Mouse (Mus musculus): ENCODE measurements around the gene Zfpl1. TPM values are rescaled to one million over a fixed set of nuclear protein-coding genes. Genes with fewer than 3 reads are reported as not detected.

Zfpl1 gene
- total and polyA plus RNA-seq, 2 experiments from 2014 or later: 36.1 to 55.5 TPM

DNA sequence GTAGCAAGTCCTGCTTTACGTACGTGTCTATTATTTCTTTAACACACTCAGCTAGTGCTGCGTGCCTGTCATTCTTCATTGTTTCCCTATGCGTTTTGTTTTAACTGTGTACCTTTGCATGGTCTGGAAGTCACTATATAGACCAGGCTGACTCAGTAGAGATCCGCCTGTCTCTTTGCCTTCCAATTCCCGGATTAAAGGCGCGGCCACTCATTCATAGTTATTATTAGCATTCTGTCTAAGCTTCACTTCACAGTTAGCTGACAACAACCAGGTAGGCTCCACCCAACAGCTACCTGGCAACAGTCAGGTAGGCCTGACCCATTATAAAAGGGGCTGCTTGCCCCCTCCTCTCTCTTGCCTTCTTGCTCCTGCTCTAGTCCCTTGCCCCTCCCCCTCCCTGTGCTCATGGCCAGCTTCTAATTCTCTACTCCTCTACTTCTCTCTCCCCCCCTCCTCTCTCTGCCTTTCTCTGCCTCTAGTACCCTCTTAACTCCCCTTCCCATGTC is 34.0 kb upstream of the Zfpl1 start:
- Histone ChIP-seq H3K9me3 (replicated peaks; ENCODE audit: control insufficient read depth, low read length) (no peaks in the 10 kb centered on the region), H3K4me2 (ENCODE audit: low read depth, low read length) (peak overlapping the region; percentile 98), H3K27me3 (ENCODE audit: control insufficient read depth, insufficient read depth, low read length) (no peaks in the 10 kb centered on the region), H3K36me3 (replicated peaks; ENCODE audit: control insufficient read depth, insufficient read depth, low read length) (peaks cover 24% of the 10 kb centered on the region), H3K27ac (ENCODE audit: low read depth) (peak overlapping the region; percentile 92), H3K9ac (replicated peaks; ENCODE audit: low read depth, low read length) (peak overlapping the region; percentile 79), H3K4me1 (ENCODE audit: control insufficient read depth, insufficient read depth) (peaks cover 11% of the 10 kb centered on the region), H3K4me3 (ENCODE audit: low read depth, low read length) (peak overlapping the region; percentile 64)
- TF ChIP-seq EP300 (IDR thresholded peaks at IDR 0.05; ENCODE audit: low read depth) (no peak), CTCF (IDR thresholded peaks at IDR 0.05; ENCODE audit: low read depth) (no peak)
- ATAC-seq (ENCODE audit: insufficient read depth, low read depth): peak; percentile 1; the same call in 1 of the 2 replicates
- 2% methylated on average over 8 of the region's 8 CpGs for WGBS
- no peak for DNase-seq (ENCODE audit: low spot score)

GRCm38 (mm10) chr19:6117986-6118676 is 33.4 kb upstream of the Zfpl1 start, which contains the start of gene Sac3d1:
Gene Sac3d1 (minus strand): TSS chr19:6118650.
- H3K9ac ChIP-seq (replicated peaks; ENCODE audit: low read depth, low read length): peak within 1 kb of the TSS; percentile 79
- peak within 1 kb of the TSS; percentile 92 for H3K27ac ChIP-seq (ENCODE audit: low read depth)
- no peaks in the 10 kb centered on the region for H3K27me3 ChIP-seq (ENCODE audit: control insufficient read depth, insufficient read depth, low read length)
- DNase-seq (ENCODE audit: low spot score) (peak; percentile 85), ATAC-seq (ENCODE audit: insufficient read depth, low read depth) (peak; percentile 85)
- TF ChIP-seq EP300 (IDR thresholded peaks at IDR 0.05; ENCODE audit: low read depth): peak; percentile 51; the same call in 1 of the 2 replicates
- no peak for TF ChIP-seq CTCF (IDR thresholded peaks at IDR 0.05; ENCODE audit: low read depth)
- under 1% methylated on average over 62 of the region's 77 CpGs for WGBS
- peak within 1 kb of the TSS; percentile 64 for H3K4me3 ChIP-seq (ENCODE audit: low read depth, low read length)
- peaks cover 24% of the 10 kb centered on the region for H3K36me3 ChIP-seq (replicated peaks; ENCODE audit: control insufficient read depth, insufficient read depth, low read length)
- no peaks in the 10 kb centered on the region for H3K9me3 ChIP-seq (replicated peaks; ENCODE audit: control insufficient read depth, low read length)
- H3K4me2 ChIP-seq (ENCODE audit: low read depth, low read length): peak within 1 kb of the TSS; percentile 98
- peaks cover 11% of the 10 kb centered on the region for H3K4me1 ChIP-seq (ENCODE audit: control insufficient read depth, insufficient read depth)

GRCm38 (mm10) chr19:6117346-6117985 is 32.7 kb upstream of the Zfpl1 start:
- WGBS: 4% methylated on average over 31 of the region's 32 CpGs
- H3K4me3 ChIP-seq (ENCODE audit: low read depth, low read length): peak overlapping the region; percentile 64
- peak overlapping the region; percentile 98 for H3K4me2 ChIP-seq (ENCODE audit: low read depth, low read length)
- peaks cover 28% of the 10 kb centered on the region for H3K36me3 ChIP-seq (replicated peaks; ENCODE audit: control insufficient read depth, insufficient read depth, low read length)
- peaks cover 11% of the 10 kb centered on the region for H3K4me1 ChIP-seq (ENCODE audit: control insufficient read depth, insufficient read depth)
- peak overlapping the region; percentile 92 for H3K27ac ChIP-seq (ENCODE audit: low read depth)
- H3K9ac ChIP-seq (replicated peaks; ENCODE audit: low read depth, low read length): peak overlapping the region; percentile 79
- DNase-seq (ENCODE audit: low spot score) (no peak), ATAC-seq (ENCODE audit: insufficient read depth, low read depth) (peak; percentile 2; the same call in 1 of the 2 replicates)
- H3K27me3 ChIP-seq (ENCODE audit: control insufficient read depth, insufficient read depth, low read length): no peaks in the 10 kb centered on the region
- no peak for TF ChIP-seq CTCF (IDR thresholded peaks at IDR 0.05; ENCODE audit: low read depth)
- no peak for TF ChIP-seq EP300 (IDR thresholded peaks at IDR 0.05; ENCODE audit: low read depth)
- H3K9me3 ChIP-seq (replicated peaks; ENCODE audit: control insufficient read depth, low read length): no peaks in the 10 kb centered on the region

- no peak overlapping the region for H3K4me3 ChIP-seq (ENCODE audit: low read depth, low read length)
- 0 out of 2 replicates have a peak overlapping the region, but pooled peaks have one; percentile 21 for H3K9ac ChIP-seq (replicated peaks; ENCODE audit: low read depth, low read length)
- peaks cover 28% of the 10 kb centered on the region for H3K36me3 ChIP-seq (replicated peaks; ENCODE audit: control insufficient read depth, insufficient read depth, low read length)
- DNase-seq (ENCODE audit: low spot score) (no peak), ATAC-seq (ENCODE audit: insufficient read depth, low read depth) (no peak)
- no peaks in the 10 kb centered on the region for H3K9me3 ChIP-seq (replicated peaks; ENCODE audit: control insufficient read depth, low read length)
- WGBS: 77% methylated on average over 15 of the region's 15 CpGs
- H3K4me1 ChIP-seq (ENCODE audit: control insufficient read depth, insufficient read depth): peaks cover 11% of the 10 kb centered on the region
- no peak for TF ChIP-seq EP300 (IDR thresholded peaks at IDR 0.05; ENCODE audit: low read depth)
- no peaks in the 10 kb centered on the region for H3K27me3 ChIP-seq (ENCODE audit: control insufficient read depth, insufficient read depth, low read length)
- H3K27ac ChIP-seq (ENCODE audit: low read depth): 0 out of 2 replicates have a peak overlapping the region, but pooled peaks have one; percentile 5
- H3K4me2 ChIP-seq (ENCODE audit: low read depth, low read length): peak overlapping the region; percentile 98
Observed at GRCm38 (mm10) chr19:6116113-6116850, 31.5 kb upstream of the Zfpl1 start.

GRCm38 (mm10) chr19:6113116-6113515 is 28.4 kb upstream of the Zfpl1 start:
- no peak for ATAC-seq (ENCODE audit: insufficient read depth, low read depth)

More at GRCm38 (mm10) chr19:6113116-6113515, 28.4 kb upstream of the Zfpl1 start:
- Histone ChIP-seq H3K4me2 (ENCODE audit: low read depth, low read length) (no peak overlapping the region), H3K4me3 (ENCODE audit: low read depth, low read length) (no peak overlapping the region), H3K36me3 (replicated peaks; ENCODE audit: control insufficient read depth, insufficient read depth, low read length) (peaks cover 23% of the 10 kb centered on the region), H3K4me1 (ENCODE audit: control insufficient read depth, insufficient read depth) (peaks cover 11% of the 10 kb centered on the region), H3K9ac (replicated peaks; ENCODE audit: low read depth, low read length) (no peak overlapping the region), H3K27me3 (ENCODE audit: control insufficient read depth, insufficient read depth, low read length) (no peaks in the 10 kb centered on the region), H3K9me3 (replicated peaks; ENCODE audit: control insufficient read depth, low read length) (no peaks in the 10 kb centered on the region), H3K27ac (ENCODE audit: low read depth) (no peak overlapping the region)
- WGBS: 50% methylated on average over 6 of the region's 6 CpGs
- no peak for DNase-seq (ENCODE audit: low spot score)
- TF ChIP-seq CTCF (IDR thresholded peaks at IDR 0.05; ENCODE audit: low read depth): no peak
- no peak for TF ChIP-seq EP300 (IDR thresholded peaks at IDR 0.05; ENCODE audit: low read depth)

All from heart, postnatal 0 days (tissue).